Mouse (Mus musculus): ENCODE results near the gene Wbp11.

GRCm38 (mm10) chr6:136782146-136782545, 45.9 kb downstream of the Wbp11 start:
- TF ChIP-seq CTCF (conservative IDR thresholded peaks at IDR 0.05; ENCODE audit: insufficient read depth, insufficient read length, low read depth, low read length): no peak
- no peak for TF ChIP-seq POLR2A (IDR thresholded peaks at IDR 0.05; ENCODE audit: low read depth, low read length)

Measured in kidney, adult 2 months (tissue).